Mouse (Mus musculus): ENCODE results near the gene Gja3. TPM values are rescaled to one million over a fixed set of nuclear protein-coding genes. Genes with fewer than 3 reads are reported as not detected.
"Not testable (repeated sequence)": the region's sequence is repeated elsewhere in the genome, so short reads cannot be mapped to it uniquely, and the experiment has no call there.

Gene Gja3
- total RNA-seq (2021) = under 1 TPM; 0.15 to 0.44 TPM
- long read RNA-seq, experiment 1, partial matches to known transcripts = 0 of 1 reads
- long read RNA-seq, experiment 1, other reads (novel, unspliced or antisense) = 0 of 1 reads
- long read RNA-seq, experiment 2 = 0 reads

DNA sequence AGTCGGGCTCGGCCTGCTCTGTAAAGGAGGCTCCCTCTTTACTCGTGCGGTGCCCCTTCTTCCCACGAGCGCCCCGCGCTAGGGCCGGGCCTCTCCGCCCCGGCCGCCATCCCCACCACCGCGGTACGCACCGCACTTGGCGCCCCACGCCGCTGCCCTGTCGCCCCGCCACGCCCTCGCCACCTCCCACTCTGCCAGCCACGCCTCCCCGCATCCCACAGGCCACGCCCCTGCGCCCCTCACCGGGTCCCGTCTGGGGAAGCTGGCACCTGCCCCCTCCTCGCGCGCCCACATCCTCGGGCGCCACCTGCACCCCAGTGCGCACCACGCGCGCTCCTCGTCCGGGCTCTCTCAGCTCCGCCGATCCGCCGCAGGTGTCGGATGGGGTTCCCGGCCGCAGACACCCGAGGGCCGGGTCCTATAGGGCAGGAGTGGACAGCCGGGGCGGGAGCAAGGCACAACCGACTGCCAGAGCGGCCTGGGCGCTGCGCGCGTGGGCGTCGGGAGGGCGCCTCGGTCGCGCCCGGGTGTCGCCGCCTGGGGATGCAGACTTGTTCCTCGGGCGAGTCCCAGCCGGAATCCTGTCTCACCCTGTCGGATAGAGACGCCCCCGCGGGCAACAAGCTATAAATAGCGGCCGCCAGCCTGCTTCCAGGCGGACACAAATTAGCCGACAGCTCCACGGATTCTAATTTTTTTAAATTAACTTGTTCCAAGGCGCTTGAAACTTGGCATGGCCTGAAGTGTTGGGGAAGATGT lies at the start of gene Gja3:
Gene Gja3, minus strand, starts transcription at position 538 of the 759 bp plus-strand sequence.
- intact Hi-C loops (cut with DNase I) = loop anchor here (5.0 kb wide), 1 partner anchor 90 kb away; no protein-coding TSS in a partner anchor
- peak; percentile 14 to 24 for DNase-seq (ENCODE audit: low spot score in 2 of 2)

DNA sequence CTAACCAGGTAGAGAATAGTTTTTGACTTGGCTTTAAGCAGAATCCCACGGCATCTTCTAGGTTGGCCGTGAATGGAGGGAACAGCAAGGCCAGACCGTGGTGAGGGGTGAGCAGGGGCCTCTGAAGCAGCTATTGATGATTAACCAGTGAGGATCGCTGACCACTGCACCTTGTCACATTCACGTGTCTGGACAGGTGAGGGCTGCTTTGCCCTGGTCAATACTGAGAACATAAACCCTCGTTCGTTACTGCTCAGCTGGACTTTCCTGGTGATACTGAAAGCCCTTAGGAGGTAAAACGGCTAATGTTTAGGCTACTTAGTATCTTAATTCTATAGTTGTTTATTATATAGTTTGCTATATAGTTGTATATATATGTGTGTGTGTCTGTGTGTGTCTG lies 49.2 kb upstream of the Gja3 start:
- intact Hi-C loops (cut with DNase I) = no loop called here
- no peak for DNase-seq (ENCODE audit: low spot score in 2 of 2)

GRCm38 (mm10) chr14:57105721-57106120 lies 47.8 kb upstream of the Gja3 start:
- DNase-seq (ENCODE audit: low spot score in 2 of 2) = no peak
- intact Hi-C loops (cut with DNase I) = no loop called here

GRCm38 (mm10) chr14:57105111-57105510 lies 47.2 kb upstream of the Gja3 start:
- intact Hi-C loops (cut with DNase I) = no loop called here
- DNase-seq (ENCODE audit: low spot score in 2 of 2) = no peak

- intact Hi-C loops (cut with DNase I) = no loop called here
Measured at GRCm38 (mm10) chr14:57104106-57105023, 46.5 kb upstream of the Gja3 start, which contains the start of gene Gjb2. Gene Gjb2, minus strand, starts transcription at chr14:57104702.

GRCm38 (mm10) chr14:57103711-57104105 lies 45.8 kb upstream of the Gja3 start:
- no peak for DNase-seq (ENCODE audit: low spot score in 2 of 2)
- intact Hi-C loops (cut with DNase I) = no loop called here

More at GRCm38 (mm10) chr14:57104106-57105023, 46.5 kb upstream of the Gja3 start, which contains the start of gene Gjb2:
- peak in 1 of 2 experiments; percentile 45 for DNase-seq (ENCODE audit: low spot score in 2 of 2)

DNA sequence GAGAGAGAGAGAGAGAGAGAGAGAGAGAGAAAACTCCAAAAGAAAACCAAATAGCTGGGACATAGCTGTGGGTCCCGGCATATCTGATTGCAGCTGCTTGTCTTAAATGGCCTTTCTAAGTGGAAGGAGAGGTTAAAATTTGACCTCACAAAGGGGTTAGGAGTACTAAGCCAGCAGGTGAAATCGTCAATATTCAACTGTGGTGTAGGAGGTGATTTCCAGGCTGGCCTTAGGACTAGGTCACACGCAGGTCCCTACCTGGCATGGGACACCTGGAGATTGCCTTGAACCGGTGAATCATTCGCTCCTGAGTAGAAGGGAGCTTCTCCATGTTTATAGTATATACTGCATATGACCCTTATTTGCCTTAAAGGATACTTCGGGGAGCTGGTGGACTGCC lies 45.2 kb upstream of the Gja3 start:
- intact Hi-C loops (cut with DNase I) = no loop called here
- DNase-seq (ENCODE audit: low spot score in 2 of 2) = no peak

DNA sequence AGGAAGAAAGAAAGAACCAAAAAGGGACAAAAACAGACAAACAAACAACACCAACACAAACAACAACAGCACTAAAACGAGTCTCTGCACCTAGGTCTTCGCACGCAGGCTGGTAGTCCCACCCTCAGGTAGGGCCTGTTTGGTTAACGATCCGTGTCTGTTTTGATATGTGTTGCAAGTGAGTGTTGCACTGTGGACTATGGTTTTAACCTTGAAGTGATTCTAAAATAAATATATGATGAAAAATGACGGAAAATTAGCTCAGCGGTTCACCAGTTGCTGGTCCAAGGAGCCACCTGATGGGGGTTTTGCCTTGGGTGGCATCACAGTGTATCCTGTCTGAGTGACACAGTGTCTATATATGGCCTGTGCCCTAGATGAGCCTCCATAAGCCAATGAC lies 43.7 kb upstream of the Gja3 start:
- intact Hi-C loops (cut with DNase I) = no loop called here
- no peak for DNase-seq (ENCODE audit: low spot score in 2 of 2)

DNA sequence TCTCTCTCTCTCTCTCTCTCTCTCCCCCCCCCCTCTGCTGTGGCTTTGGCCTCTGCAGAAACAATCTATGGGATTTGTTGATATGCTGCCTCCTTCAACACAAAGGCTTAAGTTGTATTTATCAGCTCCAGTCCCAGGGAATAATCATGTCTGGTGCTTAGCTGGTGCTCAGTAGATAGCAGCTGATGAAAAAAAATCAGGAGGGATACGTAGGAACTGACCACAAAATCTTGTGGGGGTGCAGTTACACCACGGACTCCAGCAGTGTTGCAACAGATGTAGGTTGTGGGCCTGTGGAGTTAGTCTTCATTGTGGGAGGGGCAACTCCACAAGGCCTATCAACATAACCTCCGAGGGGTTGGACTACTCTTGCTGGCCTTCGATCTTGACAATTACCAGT lies 38.0 kb upstream of the Gja3 start:
- no peak for DNase-seq (ENCODE audit: low spot score in 2 of 2)
- intact Hi-C loops (cut with DNase I) = no loop called here

- intact Hi-C loops (cut with DNase I) = no loop called here
- DNase-seq (ENCODE audit: low spot score in 2 of 2) = peak; percentile 75 to 85
Measured at GRCm38 (mm10) chr14:57093029-57093428, 35.1 kb upstream of the Gja3 start.

DNA sequence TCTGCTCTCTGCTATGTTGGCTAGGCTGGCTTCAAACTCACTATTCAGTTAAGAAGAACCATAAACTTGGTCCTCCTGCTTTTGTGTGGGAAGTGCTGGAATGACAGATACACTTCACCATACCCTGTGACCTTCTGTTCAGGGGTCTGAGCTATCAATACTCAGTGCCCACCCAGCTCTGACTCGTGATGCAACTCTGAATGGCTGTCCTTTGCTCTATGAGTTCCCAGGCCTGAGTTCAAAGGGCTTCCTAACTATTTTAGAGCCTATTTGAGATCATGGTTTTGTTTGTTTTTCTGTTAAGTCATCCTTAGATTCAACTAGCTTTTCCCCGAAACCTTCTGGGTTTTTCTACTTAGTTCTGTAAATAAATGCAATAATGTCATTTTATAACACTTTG lies 32.1 kb upstream of the Gja3 start:
- no peak for DNase-seq (ENCODE audit: low spot score in 2 of 2)
- intact Hi-C loops (cut with DNase I) = no loop called here

- DNase-seq (ENCODE audit: low spot score in 2 of 2) = no peak
- intact Hi-C loops (cut with DNase I) = no loop called here
Measured at GRCm38 (mm10) chr14:57089107-57089506, 31.2 kb upstream of the Gja3 start.

- no peak for DNase-seq (ENCODE audit: low spot score in 2 of 2)
- intact Hi-C loops (cut with DNase I) = no loop called here
Measured at GRCm38 (mm10) chr14:57084180-57084668, 26.3 kb upstream of the Gja3 start.

GRCm38 (mm10) chr14:57082863-57083262 lies 25.0 kb upstream of the Gja3 start:
- no peak for DNase-seq (ENCODE audit: low spot score in 2 of 2)
- intact Hi-C loops (cut with DNase I) = no loop called here

DNA sequence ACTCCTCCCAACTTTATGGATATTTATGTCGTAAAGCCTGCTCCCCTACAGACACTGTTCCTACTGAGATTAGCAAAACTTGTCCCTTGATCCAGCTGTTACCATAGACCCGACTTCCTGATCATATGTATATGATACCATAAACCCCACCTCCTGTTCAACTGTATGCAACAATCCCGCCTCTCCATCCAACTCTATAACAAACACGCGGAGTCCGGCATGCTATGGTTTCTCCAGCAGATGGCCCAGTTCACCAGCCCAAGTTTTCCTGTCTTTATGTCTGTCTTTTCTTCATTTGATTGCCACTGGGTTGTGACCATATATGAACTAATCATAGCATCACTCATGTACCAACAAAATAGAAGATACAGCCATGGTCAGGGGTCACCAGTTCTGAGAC lies 17.6 kb upstream of the Gja3 start:
- intact Hi-C loops (cut with DNase I) = no loop called here
- no peak for DNase-seq (ENCODE audit: low spot score in 2 of 2)

- peak; percentile 15 to 22 for DNase-seq (ENCODE audit: low spot score in 2 of 2)
- intact Hi-C loops (cut with DNase I) = not testable (repeated sequence)
Measured at GRCm38 (mm10) chr14:57069906-57070305, 12.0 kb upstream of the Gja3 start.

- intact Hi-C loops (cut with DNase I) = no loop called here
- DNase-seq (ENCODE audit: low spot score in 2 of 2) = no peak
Measured at GRCm38 (mm10) chr14:57066053-57066452, 8.2 kb upstream of the Gja3 start.

GRCm38 (mm10) chr14:57060052-57060451 lies 2.2 kb upstream of the Gja3 start:
- intact Hi-C loops (cut with DNase I) = not testable (repeated sequence)
- peak; percentile 50 to 69 for DNase-seq (ENCODE audit: low spot score in 2 of 2)

DNA sequence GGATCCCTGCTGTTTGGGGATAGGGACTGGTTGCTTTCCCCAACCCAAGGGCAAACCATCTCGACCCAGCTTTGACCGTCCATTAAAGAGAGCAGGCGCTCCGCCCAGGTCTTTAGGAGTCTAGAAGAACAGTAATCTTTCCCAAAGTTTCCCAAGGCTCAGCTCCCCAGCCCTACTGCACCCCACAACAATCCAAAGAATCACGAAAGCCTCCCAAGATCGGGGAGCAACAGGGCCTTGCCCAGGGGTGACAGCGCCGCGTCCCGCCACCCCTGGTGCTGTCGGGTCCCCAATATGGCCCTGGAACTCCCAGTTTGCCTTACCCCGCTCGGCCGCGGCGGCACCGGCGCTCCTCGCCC lies 717 bp downstream of the Gja3 start:
- intact Hi-C loops (cut with DNase I) = loop anchor here (5.0 kb wide), 1 partner anchor 90 kb away; no protein-coding TSS in a partner anchor
- no peak for DNase-seq (ENCODE audit: low spot score in 2 of 2)

GRCm38 (mm10) chr14:57052713-57053112 lies 5.2 kb downstream of the Gja3 start:
- intact Hi-C loops (cut with DNase I) = no loop called here
- DNase-seq (ENCODE audit: low spot score in 2 of 2) = no peak

Data from left cerebral cortex, postnatal 14 days (tissue).